Mouse (Mus musculus): Measurements from ENCODE around the gene Rnf220. TPM values are rescaled to one million over a fixed set of nuclear protein-coding genes. Genes with fewer than 3 reads are reported as not detected.
A peak's percentile ranks its signal among the peaks of the same experiment; 100 is the strongest.

The Rnf220 gene
- total RNA-seq (2021), result 68.8 and 93.7 TPM in 2 replicates
- long read RNA-seq, experiment 1, transcript Rnf220-214 (3 exons, 728 nt), result minor isoform, 13 of 120 reads
- long read RNA-seq, experiment 1, transcript Rnf220-212 (11 exons, 1,949 nt), result major isoform, 27 of 120 reads
- long read RNA-seq, experiment 1, partial matches to known transcripts, result 27 of 120 reads
- long read RNA-seq, experiment 1, other reads (novel, unspliced or antisense), result 52 of 120 reads
- long read RNA-seq, experiment 2, transcript Rnf220-212 (11 exons, 1,949 nt), result major isoform, 10 of 67 reads
- long read RNA-seq, experiment 2, transcript Rnf220-214 (3 exons, 728 nt), result minor isoform, 7 of 67 reads
- long read RNA-seq, experiment 2, partial matches to known transcripts, result 19 of 67 reads
- long read RNA-seq, experiment 2, other reads (novel, unspliced or antisense), result 31 of 67 reads

GRCm38 (mm10) chr4:117496482-117497165 is at the start of gene Rnf220:
Gene Rnf220 (minus strand): TSS chr4:117497052.
- DNase-seq, result peak; percentile 58

DNA sequence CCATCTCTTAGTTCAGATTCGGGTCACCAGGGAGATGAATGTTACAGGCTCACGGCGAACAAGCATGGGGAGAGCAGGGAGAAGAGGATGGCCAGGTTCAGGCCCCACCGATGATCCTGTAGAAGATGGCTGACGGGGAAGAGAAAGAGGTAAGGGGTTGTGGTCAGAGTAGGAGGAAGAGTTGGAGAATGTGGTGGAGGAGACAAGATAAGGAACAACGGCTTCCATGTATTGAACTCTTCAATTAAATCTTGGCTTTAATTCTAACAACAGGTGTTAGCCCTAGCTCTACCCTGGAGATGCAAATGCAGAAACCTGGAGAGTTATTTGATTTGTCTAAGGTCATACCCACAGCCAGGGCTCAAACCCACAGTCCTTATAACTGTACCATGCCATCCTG is 49.8 kb upstream of the Rnf220 start:
- no peak for DNase-seq

- DNase-seq, result no peak
Measured at GRCm38 (mm10) chr4:117545448-117545847, 48.6 kb upstream of the Rnf220 start.

DNA sequence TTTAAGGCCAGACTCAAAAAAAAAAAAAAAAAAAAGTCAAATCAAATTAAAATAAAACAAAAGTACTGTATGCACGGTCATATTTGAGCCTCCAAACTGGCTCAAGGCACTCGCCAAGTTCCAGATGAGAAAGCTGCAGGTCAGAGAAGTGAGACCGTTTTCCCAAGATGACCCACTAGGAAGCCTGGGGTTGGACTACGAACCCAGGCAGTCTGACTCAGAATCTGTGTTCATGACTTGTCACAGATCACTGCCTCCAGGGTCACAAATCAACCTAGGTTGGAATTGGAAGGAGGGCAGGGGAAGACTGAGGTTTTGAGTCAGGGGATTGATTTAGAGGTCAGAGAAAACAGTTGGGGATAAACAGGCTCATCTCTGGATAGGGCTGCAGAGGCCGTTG is 43.7 kb upstream of the Rnf220 start:
- no peak for DNase-seq

GRCm38 (mm10) chr4:117539329-117539980 is 42.6 kb upstream of the Rnf220 start:
- DNase-seq, result peak; percentile 26

GRCm38 (mm10) chr4:117537002-117537401 is 40.1 kb upstream of the Rnf220 start:
- no peak for DNase-seq

DNA sequence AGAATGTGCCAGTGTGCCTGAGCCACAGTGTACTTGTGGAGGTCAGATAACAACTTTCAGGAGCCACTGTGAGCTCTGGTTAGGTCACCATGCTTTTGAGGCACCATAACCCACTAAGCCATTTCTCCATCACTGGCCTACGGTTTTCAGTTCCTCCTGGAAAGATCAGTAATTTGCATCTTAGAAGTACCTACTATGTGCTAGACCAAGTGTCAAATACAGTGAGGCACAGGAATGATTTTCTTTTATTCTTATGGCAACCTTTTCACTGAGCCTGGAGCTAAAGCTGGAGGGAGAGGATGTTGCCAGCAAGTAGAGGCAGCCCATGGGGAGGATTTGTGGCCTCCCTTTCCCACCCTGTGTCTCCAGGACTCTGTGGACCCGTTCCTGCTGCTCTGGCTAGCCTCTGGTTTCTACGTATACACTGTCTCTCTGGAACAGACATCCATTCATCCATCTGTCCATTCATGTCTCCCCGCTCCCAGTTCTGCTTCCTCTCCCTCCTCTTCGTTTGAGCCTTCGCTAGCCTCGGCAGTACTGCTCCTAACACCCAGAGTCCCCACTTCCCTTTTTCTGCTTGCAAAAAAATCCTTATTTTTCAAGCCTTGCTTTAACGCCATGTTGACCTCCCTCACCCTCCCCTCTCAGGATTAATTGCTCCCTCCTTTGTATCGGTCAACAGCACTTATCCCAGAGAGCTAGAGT is 38.8 kb upstream of the Rnf220 start:
- DNase-seq, result no peak

- no peak for DNase-seq
Measured at GRCm38 (mm10) chr4:117529843-117530242, 33.0 kb upstream of the Rnf220 start.

GRCm38 (mm10) chr4:117527952-117528351 is 31.1 kb upstream of the Rnf220 start:
- DNase-seq, result peak; percentile 75

GRCm38 (mm10) chr4:117527116-117527899 is 30.5 kb upstream of the Rnf220 start:
- peak; percentile 36 for DNase-seq

DNA sequence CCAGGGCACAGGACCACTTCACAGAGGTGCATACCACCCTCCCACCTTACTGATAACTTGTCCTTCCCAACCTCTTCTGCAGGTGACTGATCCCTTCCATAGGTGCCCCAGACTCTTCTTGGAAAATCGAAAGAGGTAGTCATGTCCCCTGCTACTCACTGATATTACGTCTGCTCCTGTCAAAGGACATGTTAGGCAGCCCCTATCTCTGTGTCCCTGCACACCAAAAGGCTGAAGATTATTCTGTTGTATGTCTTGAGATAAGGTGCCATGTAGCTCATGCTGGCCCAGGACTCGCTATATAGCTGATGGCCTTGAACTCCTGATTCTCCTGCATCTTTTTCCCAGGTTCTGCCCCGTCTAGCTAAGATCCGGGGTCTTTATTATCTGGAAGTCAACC is 29.1 kb upstream of the Rnf220 start:
- no peak for DNase-seq

DNA sequence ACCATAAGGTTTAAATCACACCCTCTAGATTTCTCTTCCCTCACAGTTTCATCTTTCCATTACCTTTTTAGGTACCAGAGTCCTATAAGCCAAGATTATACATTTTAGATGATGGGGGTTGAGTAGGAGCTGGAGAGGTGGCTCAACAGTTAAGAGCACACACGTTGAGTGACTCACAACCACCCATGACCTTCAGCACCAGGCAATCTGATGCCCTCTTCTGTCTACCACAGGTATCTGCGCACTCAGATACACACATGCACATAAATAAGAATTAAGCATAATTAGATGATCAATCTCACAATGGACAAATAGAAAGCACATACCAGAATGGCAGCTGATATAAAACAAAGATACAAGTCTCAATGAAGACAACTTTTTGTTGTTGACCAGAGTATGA is 24.5 kb upstream of the Rnf220 start:
- peak; percentile 14 for DNase-seq

DNA sequence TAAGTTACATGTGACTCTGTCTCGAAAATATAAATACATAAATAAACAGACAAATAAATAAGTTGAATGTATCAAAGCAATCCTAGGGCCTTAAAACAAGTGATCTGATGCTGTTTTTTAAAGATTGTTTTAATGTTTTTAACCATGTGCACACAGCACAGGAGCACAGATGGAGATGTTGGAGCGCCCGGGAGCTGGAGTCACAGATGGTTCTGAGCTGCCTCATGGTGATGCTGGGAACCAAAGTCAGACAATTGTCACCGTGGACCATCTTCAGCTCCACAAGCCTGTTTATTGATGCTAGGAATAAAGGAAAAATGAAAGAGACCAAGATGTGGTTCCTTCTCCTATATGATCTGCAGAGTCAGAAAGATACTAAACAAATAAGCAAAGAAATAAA is 21.4 kb upstream of the Rnf220 start:
- DNase-seq, result no peak

- no peak for DNase-seq
Measured at GRCm38 (mm10) chr4:117499043-117499442, 2.2 kb upstream of the Rnf220 start.

GRCm38 (mm10) chr4:117495869-117496401 is 917 bp downstream of the Rnf220 start:
- DNase-seq, result peak; percentile 40

- DNase-seq, result peak; percentile 47
Measured at GRCm38 (mm10) chr4:117494911-117495501, 1.8 kb downstream of the Rnf220 start.

DNA sequence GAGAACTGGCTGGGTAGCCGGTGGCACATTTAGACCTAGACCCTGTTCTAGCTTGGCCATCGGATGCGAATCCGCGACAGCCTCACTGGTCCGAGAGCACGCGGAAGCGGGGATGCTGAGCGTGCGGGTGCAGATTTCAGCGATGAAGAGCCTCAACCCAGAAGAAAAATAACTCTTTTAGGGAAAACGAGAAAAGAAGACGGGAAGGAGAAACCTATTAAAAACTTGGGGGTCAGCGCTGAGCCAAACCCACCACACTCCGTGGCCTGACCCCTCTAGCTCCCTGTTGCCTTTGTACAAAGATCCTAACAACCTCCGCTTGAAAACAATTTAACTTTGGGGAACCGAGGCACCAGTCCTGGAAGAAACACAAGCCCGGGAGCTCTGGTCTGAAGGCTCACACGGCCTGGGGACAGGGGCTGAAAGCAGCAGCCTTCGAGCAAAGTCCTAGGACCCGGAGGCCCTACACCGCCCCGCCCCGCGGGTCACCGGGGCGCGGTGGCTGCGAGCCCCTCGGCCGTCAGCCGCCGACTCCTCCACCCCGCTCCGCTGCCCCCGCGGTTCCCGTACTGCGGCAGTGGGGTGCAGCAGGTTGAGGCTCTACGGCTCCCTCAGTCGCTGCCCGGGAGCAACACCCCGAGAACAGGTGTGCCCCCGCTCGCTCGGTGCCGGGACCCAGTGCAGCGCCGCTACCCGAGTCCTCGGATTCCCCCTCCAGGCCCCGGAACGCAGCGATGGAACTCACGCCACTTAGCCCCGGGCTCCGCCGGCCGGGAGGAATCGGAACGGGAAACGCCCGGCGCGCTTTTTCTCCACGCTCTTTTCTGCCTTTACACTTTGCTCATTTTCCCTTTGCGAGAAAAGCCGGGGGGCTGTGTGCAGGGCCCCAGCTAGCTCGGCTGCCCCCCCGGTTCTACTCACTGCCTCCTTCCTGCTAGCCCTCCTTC is 2.7 kb downstream of the Rnf220 start:
- peak; percentile 34 for DNase-seq

- DNase-seq, result no peak
Measured at GRCm38 (mm10) chr4:117493161-117493568, 3.7 kb downstream of the Rnf220 start.

- DNase-seq, result no peak
Measured at GRCm38 (mm10) chr4:117491840-117492239, 5.0 kb downstream of the Rnf220 start.

DNA sequence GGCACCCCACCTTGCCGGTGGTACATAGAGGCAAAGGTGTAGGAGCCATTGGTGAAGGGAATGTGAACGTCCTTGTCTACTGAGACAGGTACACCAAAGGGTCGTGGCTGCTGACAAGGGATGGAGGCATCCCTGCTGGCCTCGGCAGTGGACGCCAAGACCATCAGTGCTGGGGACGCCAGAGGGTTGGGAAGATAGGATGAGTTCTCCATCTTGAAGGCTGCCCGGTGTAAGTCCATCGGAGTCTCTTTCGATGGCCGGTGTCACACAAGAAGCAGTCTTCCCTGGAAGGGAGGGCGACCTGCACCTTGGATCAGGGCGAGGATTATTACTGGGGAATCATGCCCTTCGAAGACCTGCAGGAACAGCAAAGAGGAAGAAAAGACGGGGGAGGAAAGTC is 6.9 kb downstream of the Rnf220 start:
- DNase-seq, result no peak

All from adrenal gland, postnatal 14 days (tissue).